Mouse (Mus musculus): ENCODE measurements around the gene Cldn4. TPM values are rescaled to one million over a fixed set of nuclear protein-coding genes. Genes with fewer than 3 reads are reported as not detected.
"Not testable (repeated sequence)": the region's sequence is repeated elsewhere in the genome, so short reads cannot be mapped to it uniquely, and the experiment has no call there.

Gene Cldn4
- total RNA-seq, 1 experiment: 150 TPM

- in situ Hi-C loops (cut with MboI; ENCODE audit: low sequenced_read_pairs in 2 of 2, unreplicated experiment in 2 of 2): no loop called here
- peak overlapping the region; percentile 41 for H3K27ac ChIP-seq (ENCODE audit: insufficient read depth, low read depth, low read length, poor library complexity, severe bottlenecking)
- H3K4me3 ChIP-seq (ENCODE audit: insufficient read depth in 1 of 2, low read depth in 1 of 2, low read length in 2 of 2, poor library complexity in 1 of 2, severe bottlenecking in 1 of 2): no peak overlapping the region
- no peak overlapping the region for H3K9ac ChIP-seq (ENCODE audit: insufficient read depth, low read depth, low read length, poor library complexity, severe bottlenecking)
- H3K4me1 ChIP-seq (ENCODE audit: control insufficient read depth in 2 of 2, insufficient read depth in 2 of 2, low read length in 2 of 2, poor library complexity in 1 of 2): peaks cover 9 to 31% of the 10 kb centered on the region in 2 experiments; a peak in 3 of 4 replicates
- no peak for TF ChIP-seq MAFK (IDR thresholded peaks at IDR 0.05; ENCODE audit: insufficient read depth, low read depth, low read length)
- no peak for TF ChIP-seq CHD2 (IDR thresholded peaks at IDR 0.05; ENCODE audit: low read depth, low read length)
- no peak for TF ChIP-seq ZC3H11A (IDR thresholded peaks at IDR 0.05; ENCODE audit: borderline replicate concordance, low read depth, low read length)
- no peak for TF ChIP-seq ZNF384 (IDR thresholded peaks at IDR 0.05; ENCODE audit: low read depth, low read length)
- TF ChIP-seq HCFC1 (IDR thresholded peaks at IDR 0.05; ENCODE audit: borderline replicate concordance, insufficient read depth, low read length): no peak
- no peaks in the 10 kb centered on the region for H3K9me3 ChIP-seq (ENCODE audit: control insufficient read depth, insufficient read depth, low read depth, low read length)
- no peak for DNase-seq (ENCODE audit: low read depth, low spot score)
- peaks cover 27% of the 10 kb centered on the region; the same call in 1 of the 2 replicates for H3K36me3 ChIP-seq (ENCODE audit: control insufficient read depth, insufficient read depth, low read length, poor library complexity, severe bottlenecking)
These were observed 7.7 kb downstream of the Cldn4 start for GRCm38 (mm10) chr5:134939069-134939468.

GRCm38 (mm10) chr5:134936626-134937185, 10.0 kb downstream of the Cldn4 start:
- Histone ChIP-seq H3K27ac (ENCODE audit: insufficient read depth, low read depth, low read length, poor library complexity, severe bottlenecking) (peak overlapping the region; percentile 70), H3K4me3 (ENCODE audit: insufficient read depth in 1 of 2, low read depth in 1 of 2, low read length in 2 of 2, poor library complexity in 1 of 2, severe bottlenecking in 1 of 2) (no peak overlapping the region), H3K36me3 (ENCODE audit: control insufficient read depth, insufficient read depth, low read length, poor library complexity, severe bottlenecking) (peaks cover 34% of the 10 kb centered on the region), H3K4me1 (ENCODE audit: control insufficient read depth in 2 of 2, insufficient read depth in 2 of 2, low read length in 2 of 2, poor library complexity in 1 of 2) (peaks cover 3 to 23% of the 10 kb centered on the region in 2 experiments; a peak in 3 of 4 replicates), H3K9ac (ENCODE audit: insufficient read depth, low read depth, low read length, poor library complexity, severe bottlenecking) (no peak overlapping the region), H3K9me3 (ENCODE audit: control insufficient read depth, insufficient read depth, low read depth, low read length) (no peaks in the 10 kb centered on the region)
- TF ChIP-seq MAFK (IDR thresholded peaks at IDR 0.05; ENCODE audit: insufficient read depth, low read depth, low read length): no peak
- TF ChIP-seq ZC3H11A (IDR thresholded peaks at IDR 0.05; ENCODE audit: borderline replicate concordance, low read depth, low read length): no peak
- TF ChIP-seq HCFC1 (IDR thresholded peaks at IDR 0.05; ENCODE audit: borderline replicate concordance, insufficient read depth, low read length): no peak
- TF ChIP-seq CHD2 (IDR thresholded peaks at IDR 0.05; ENCODE audit: low read depth, low read length): no peak
- TF ChIP-seq ZNF384 (IDR thresholded peaks at IDR 0.05; ENCODE audit: low read depth, low read length): no peak
- in situ Hi-C loops (cut with MboI; ENCODE audit: low sequenced_read_pairs in 2 of 2, unreplicated experiment in 2 of 2): no loop called here
- DNase-seq (ENCODE audit: low read depth, low spot score): no peak

GRCm38 (mm10) chr5:134936051-134936450, 10.7 kb downstream of the Cldn4 start:
- Histone ChIP-seq H3K4me3 (ENCODE audit: insufficient read depth in 1 of 2, low read depth in 1 of 2, low read length in 2 of 2, poor library complexity in 1 of 2, severe bottlenecking in 1 of 2) (no peak overlapping the region), H3K36me3 (ENCODE audit: control insufficient read depth, insufficient read depth, low read length, poor library complexity, severe bottlenecking) (peaks cover 34% of the 10 kb centered on the region), H3K27ac (ENCODE audit: insufficient read depth, low read depth, low read length, poor library complexity, severe bottlenecking) (no peak overlapping the region), H3K9me3 (ENCODE audit: control insufficient read depth, insufficient read depth, low read depth, low read length) (no peaks in the 10 kb centered on the region), H3K4me1 (ENCODE audit: control insufficient read depth in 2 of 2, insufficient read depth in 2 of 2, low read length in 2 of 2, poor library complexity in 1 of 2) (peaks cover 0 to 18% of the 10 kb centered on the region in 2 experiments; a peak in 2 of 4 replicates), H3K9ac (ENCODE audit: insufficient read depth, low read depth, low read length, poor library complexity, severe bottlenecking) (no peak overlapping the region)
- in situ Hi-C loops (cut with MboI; ENCODE audit: low sequenced_read_pairs in 2 of 2, unreplicated experiment in 2 of 2): no loop called here
- no peak for DNase-seq (ENCODE audit: low read depth, low spot score)
- TF ChIP-seq ZNF384 (IDR thresholded peaks at IDR 0.05; ENCODE audit: low read depth, low read length): no peak

GRCm38 (mm10) chr5:134934666-134935065, 12.1 kb downstream of the Cldn4 start:
- H3K9ac ChIP-seq (ENCODE audit: insufficient read depth, low read depth, low read length, poor library complexity, severe bottlenecking): no peak overlapping the region
- TF ChIP-seq ZC3H11A (IDR thresholded peaks at IDR 0.05; ENCODE audit: borderline replicate concordance, low read depth, low read length) (no peak), CHD2 (IDR thresholded peaks at IDR 0.05; ENCODE audit: low read depth, low read length) (no peak), HCFC1 (IDR thresholded peaks at IDR 0.05; ENCODE audit: borderline replicate concordance, insufficient read depth, low read length) (no peak), ZNF384 (IDR thresholded peaks at IDR 0.05; ENCODE audit: low read depth, low read length) (no peak), MAFK (IDR thresholded peaks at IDR 0.05; ENCODE audit: insufficient read depth, low read depth, low read length) (no peak)
- peaks cover 0 to 9% of the 10 kb centered on the region in 2 experiments; a peak in 2 of 4 replicates for H3K4me1 ChIP-seq (ENCODE audit: control insufficient read depth in 2 of 2, insufficient read depth in 2 of 2, low read length in 2 of 2, poor library complexity in 1 of 2)
- in situ Hi-C loops (cut with MboI; ENCODE audit: low sequenced_read_pairs in 2 of 2, unreplicated experiment in 2 of 2): no loop called here
- H3K9me3 ChIP-seq (ENCODE audit: control insufficient read depth, insufficient read depth, low read depth, low read length): no peaks in the 10 kb centered on the region
- no peak overlapping the region for H3K27ac ChIP-seq (ENCODE audit: insufficient read depth, low read depth, low read length, poor library complexity, severe bottlenecking)
- DNase-seq (ENCODE audit: low read depth, low spot score): no peak
- H3K36me3 ChIP-seq (ENCODE audit: control insufficient read depth, insufficient read depth, low read length, poor library complexity, severe bottlenecking): peaks cover 26% of the 10 kb centered on the region
- no peak overlapping the region for H3K4me3 ChIP-seq (ENCODE audit: insufficient read depth in 1 of 2, low read depth in 1 of 2, low read length in 2 of 2, poor library complexity in 1 of 2, severe bottlenecking in 1 of 2)

- Histone ChIP-seq H3K27ac (ENCODE audit: insufficient read depth, low read depth, low read length, poor library complexity, severe bottlenecking) (peak overlapping the region; percentile 65; the same call in 1 of the 2 replicates), H3K36me3 (ENCODE audit: control insufficient read depth, insufficient read depth, low read length, poor library complexity, severe bottlenecking) (peaks cover 26% of the 10 kb centered on the region)
- H3K4me1 ChIP-seq (ENCODE audit: control insufficient read depth in 2 of 2, insufficient read depth in 2 of 2, low read length in 2 of 2, poor library complexity in 1 of 2); in situ Hi-C loops (cut with MboI; ENCODE audit: low sequenced_read_pairs in 2 of 2, unreplicated experiment in 2 of 2); H3K9me3 ChIP-seq (ENCODE audit: control insufficient read depth, insufficient read depth, low read depth, low read length); H3K4me3 ChIP-seq (ENCODE audit: insufficient read depth in 1 of 2, low read depth in 1 of 2, low read length in 2 of 2, poor library complexity in 1 of 2, severe bottlenecking in 1 of 2); H3K9ac ChIP-seq (ENCODE audit: insufficient read depth, low read depth, low read length, poor library complexity, severe bottlenecking); DNase-seq (ENCODE audit: low read depth, low spot score): not testable (repeated sequence)
These were observed 13.0 kb downstream of the Cldn4 start for GRCm38 (mm10) chr5:134933686-134934085.

Measured in ES-E14 (cell line).